Mouse (Mus musculus): ENCODE results near the gene Mta3.
A peak's percentile ranks its signal among the peaks of the same experiment; 100 is the strongest.

The Mta3 gene

DNA sequence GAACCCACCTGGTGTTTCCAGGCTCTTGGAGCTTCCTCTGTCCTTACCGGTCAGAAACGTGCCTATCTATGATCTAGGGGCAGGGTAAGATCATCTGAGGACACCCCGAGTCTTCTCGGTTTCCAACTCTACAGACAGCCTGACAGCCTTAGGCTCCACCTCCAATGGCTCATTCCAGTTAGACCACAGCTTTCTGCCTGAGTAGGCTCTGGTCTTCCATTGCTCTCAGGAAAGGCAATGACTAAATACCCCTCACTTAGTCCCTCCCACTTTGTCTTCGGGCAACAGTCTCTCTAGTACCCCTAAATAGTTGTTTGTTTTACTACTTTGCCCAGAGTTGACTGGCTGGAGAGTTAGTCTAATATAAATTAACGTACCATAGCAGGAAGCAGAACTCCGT is 111.0 kb downstream of the Mta3 start:
- DNase-seq = no peak

DNA sequence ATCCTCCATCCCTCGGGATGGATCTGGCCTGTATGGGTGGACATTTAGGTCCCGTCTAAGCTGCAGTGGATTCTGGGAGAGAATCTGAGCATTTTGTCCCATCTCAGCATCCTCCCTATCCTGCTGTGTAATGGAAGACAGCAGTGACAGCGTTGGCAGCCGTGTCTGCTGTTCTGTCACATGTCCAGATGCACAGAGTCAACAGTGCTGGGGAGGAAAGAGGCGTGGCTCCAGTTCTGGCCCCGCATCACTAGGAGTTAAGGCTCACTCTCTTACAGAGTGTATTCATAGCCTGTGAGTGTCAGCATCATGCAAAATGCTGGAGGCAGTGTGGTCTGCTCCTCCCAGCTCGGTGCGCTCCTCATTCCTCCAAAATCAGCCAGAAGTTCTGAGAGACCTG is 113.5 kb downstream of the Mta3 start:
- DNase-seq = peak; percentile 55

- DNase-seq = no peak
Observed at GRCm38 (mm10) chr17:83820701-83821100, 114.7 kb downstream of the Mta3 start.

- DNase-seq = no peak
Observed at GRCm38 (mm10) chr17:83821876-83822275, 115.9 kb downstream of the Mta3 start.

GRCm38 (mm10) chr17:83823835-83824234 is 117.9 kb downstream of the Mta3 start:
- DNase-seq = no peak

DNA sequence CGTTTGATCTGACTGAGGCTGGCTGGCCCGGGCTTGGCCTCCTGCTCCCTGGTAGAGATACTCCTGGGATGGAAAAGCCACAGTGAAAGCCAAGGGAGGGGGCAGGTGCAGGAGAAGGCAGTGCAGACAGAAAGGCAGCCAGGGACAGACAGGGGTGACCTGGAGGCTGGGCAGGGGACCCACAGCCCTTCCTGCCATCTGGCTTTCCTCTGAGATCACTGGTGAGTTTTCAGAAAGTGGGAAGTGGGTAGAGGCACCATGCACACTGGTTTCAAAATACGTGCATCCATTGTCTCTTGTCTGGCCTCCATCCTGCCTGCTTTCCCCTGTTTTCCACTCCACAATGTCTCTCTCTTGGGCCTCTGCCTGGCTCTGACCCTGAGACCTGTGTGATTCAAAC is 123.4 kb downstream of the Mta3 start:
- no peak for DNase-seq

GRCm38 (mm10) chr17:83830616-83831292 is 124.8 kb downstream of the Mta3 start:
- no peak for DNase-seq

- DNase-seq = peak; percentile 55
Observed at GRCm38 (mm10) chr17:83834120-83834519, 128.2 kb downstream of the Mta3 start.

DNA sequence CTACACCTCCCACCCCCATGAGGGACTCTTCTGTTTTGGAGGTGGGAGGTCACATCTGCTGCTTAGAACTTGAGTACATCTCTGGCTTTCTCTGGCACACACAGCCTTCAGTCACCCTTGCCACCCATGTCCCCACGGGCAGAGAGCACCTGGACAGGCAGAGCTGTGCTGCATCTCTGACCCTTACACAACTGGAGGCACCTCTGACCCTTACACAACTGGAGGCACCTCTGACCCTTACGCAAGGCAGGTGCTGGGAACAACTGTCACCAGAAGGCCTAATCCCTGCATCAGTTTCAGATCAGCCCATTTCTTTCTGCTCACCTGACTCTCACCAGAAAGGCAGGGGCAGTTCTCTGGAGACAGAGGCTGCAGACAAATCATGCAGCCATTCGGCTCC is 130.1 kb downstream of the Mta3 start:
- no peak for DNase-seq

- DNase-seq = no peak
Observed at GRCm38 (mm10) chr17:83837659-83838190, 131.8 kb downstream of the Mta3 start.

DNA sequence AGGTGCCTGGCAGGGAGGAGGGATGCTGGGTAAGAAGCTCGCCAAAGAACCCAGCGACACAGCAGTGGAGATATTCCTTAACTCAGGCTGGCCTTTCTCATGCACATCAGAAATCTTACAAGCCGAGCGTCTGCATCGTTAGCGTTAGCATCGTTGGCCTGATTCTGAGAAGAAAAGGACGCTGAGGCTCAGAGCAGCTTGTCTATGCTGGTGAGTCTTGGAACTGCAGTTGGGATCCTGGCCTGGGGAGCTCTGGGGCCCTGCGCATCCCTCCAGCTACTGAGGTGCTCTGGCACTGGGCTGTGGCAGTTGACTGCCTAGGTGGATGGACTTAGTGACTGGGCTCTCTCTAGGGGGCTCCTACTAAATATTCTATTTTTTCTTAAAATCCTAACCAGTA is 133.2 kb downstream of the Mta3 start:
- DNase-seq = no peak

DNA sequence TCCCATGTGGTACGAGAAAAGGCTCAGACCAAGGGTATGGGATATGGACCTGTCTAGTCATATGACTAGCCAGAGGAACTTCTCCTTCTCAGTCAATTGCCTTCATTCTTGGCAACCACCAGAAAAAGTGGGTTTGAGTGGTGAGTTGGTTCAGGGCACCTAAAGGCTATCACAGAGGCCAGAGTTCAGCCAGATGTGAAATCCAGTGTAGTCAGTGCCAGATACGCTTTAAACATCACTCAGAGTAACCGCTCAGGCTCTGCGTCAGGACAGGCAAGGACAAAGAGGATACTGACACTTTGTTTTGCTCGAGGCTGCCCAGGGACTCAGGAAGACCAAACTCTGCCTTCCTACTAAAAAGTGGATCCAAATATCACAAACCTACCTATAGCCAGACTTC is 135.0 kb downstream of the Mta3 start:
- DNase-seq = no peak

- DNase-seq = peak; percentile 21
Observed at GRCm38 (mm10) chr17:83843780-83844179, 137.8 kb downstream of the Mta3 start.

DNA sequence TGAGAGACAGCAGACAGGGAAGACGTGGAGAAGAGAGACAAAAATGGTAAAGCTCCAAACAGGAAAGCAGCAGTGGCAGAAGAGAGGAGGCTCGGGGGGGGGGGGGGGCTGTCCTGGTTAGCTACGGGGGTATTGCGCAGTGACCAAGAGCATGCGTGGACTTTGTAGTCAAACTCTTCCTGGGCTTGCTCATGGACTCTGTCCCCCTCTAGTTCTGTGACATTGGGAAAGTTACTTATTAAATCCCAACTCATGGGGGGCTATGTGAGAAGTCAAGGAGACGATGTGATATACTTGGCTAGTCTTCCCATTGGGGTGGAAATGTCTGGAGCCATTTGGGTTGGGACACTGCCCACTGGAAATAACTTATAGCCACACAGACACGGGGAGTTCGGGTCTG is 139.6 kb downstream of the Mta3 start:
- DNase-seq = no peak

DNA sequence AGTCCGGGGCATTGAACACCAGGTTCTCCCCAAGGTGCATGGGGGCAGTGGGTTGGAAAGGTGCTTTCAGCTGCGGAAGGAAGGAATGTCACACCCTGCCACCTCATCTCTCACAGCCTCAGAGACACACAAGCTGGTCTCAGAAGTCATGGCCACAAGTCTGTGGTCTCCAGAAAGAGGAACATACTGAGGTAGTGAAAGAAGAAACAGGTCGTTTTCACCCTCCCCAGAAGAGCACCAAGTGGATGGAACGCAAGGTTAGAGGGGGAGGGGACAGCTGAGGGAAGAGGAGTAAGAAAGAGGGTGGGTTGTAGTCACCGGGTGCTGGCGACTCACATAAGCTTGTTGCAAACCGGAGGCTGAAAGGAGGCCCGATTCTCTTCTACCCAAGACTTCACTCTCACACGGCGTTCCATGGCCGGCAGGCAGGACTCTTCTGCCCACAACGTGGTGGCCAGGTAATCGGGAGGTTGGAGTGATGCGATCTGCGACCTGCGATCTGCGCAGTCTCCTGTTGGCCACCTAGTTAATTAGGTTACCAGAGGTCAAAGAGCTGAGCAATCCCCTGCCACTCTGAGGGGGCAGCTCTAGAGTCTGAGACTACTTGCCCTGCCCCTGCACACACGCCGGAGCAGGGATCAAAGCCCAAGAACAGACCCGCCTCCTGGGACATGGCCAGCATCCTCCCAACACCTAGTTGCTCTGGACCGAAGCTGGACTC is 140.5 kb downstream of the Mta3 start:
- no peak for DNase-seq

DNA sequence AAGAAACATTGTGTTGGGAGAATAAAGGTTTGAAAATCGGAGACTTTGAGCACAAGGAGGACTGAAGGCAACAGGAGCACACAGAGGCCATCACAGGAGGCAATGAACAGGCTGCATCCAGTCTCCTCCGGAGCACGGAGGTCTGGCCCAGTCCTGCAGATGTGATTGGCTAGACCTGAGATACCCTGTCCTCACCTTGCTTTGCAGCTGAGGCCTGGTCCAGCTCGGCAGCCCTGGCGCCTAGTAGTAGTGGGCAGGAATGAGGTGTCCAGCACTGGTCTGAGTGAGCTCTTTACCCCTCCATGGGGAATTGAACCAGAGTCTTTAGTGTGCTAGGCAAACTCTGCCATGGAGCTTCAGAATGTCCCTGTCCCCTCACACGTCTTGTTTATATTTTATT is 141.1 kb downstream of the Mta3 start:
- no peak for DNase-seq

DNA sequence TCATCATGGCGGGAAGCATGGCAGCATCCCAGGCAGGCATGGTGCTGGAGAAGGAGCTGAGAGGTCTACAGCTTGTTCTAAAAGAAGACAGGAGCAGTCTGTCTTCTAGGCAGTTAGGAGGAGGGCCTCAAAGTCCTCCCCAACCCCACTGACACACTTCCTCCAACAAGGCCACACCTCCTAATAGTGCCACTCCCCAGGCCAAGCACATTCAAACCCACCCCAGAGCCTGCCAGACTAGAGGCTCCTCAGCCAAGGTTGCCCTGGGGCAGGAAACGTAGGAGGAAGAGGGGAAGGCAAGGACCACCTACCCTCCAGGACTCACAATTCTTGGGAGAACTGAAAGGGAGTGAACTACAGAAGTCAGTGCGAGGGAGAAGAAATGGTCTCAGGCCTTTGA is 141.9 kb downstream of the Mta3 start, which contains the start of gene Haao:
Gene Haao (minus strand): TSS at position 149 of the 400 bp plus-strand sequence.
- peak; percentile 38 for DNase-seq

DNA sequence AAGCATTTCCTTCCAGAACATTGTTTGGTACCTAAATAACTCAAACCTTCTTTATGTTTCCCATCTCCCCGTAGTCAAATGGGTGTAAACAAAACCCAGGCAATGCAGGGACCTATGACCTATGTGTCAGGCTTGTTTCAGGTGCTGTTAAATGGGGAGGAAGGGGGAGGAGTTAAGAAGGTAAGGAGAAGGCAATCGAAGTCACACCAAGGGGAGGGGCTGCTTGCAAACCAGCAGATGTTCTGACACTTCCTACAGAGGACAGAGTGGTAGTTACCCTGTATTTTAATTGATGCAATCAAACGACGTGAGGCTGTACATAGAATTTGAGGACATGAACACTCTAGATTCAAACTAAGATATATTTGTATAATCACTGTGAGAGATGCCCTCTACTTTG is 142.5 kb downstream of the Mta3 start:
- DNase-seq = no peak

GRCm38 (mm10) chr17:83849081-83849675 is 143.2 kb downstream of the Mta3 start:
- no peak for DNase-seq

GRCm38 (mm10) chr17:83849717-83850116 is 143.8 kb downstream of the Mta3 start:
- no peak for DNase-seq

GRCm38 (mm10) chr17:83850458-83850857 is 144.5 kb downstream of the Mta3 start:
- DNase-seq = peak; percentile 93

- DNase-seq = no peak
Observed at GRCm38 (mm10) chr17:83850864-83851263, 144.9 kb downstream of the Mta3 start.

DNA sequence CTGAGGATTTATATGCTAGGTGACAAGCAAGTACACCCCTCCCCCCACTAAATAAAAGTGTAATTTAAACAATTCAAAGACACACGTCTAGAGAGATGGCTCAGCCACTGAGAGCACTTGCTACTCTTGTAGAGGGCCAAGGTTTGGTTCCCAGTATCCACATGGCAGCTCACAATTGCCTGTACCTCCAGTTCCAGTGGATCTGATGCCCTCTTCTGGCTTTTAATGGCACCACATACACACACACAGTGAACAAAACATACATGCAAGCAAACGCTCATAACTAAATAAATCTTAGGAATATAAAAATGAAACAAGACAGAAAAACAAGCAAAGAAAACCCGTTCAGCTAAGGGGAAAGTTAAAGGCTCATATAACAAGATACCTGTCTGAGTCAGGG is 147.9 kb downstream of the Mta3 start:
- DNase-seq = no peak

All from lung, postnatal 10 days (tissue).